Mouse (Mus musculus) olfactory bulb, adult 2 months (tissue): ENCODE data around the gene Aasdh. TPM values are rescaled to one million over a fixed set of nuclear protein-coding genes. Genes with fewer than 3 reads are reported as not detected.

Experiments
- H3K27ac ChIP-seq: fragments of 200-500 bp; 2 replicates; pipeline ENCODE4 v1.5.1; 2012; ENCODE audit warnings: low read depth, low read length; ENCODE audit not compliant: insufficient read depth
- H3K4me1 ChIP-seq: fragments of 200-500 bp; 2 replicates; pipeline ENCODE4 v1.6.1; 2012; ENCODE audit warnings: low read length; ENCODE audit not compliant: control insufficient read depth, insufficient read depth
- H3K4me3 ChIP-seq: fragments of 200-500 bp; 2 replicates; pipeline ENCODE4 v1.5.1; 2012; ENCODE audit warnings: mild to moderate bottlenecking, low read depth, low read length, moderate library complexity; ENCODE audit not compliant: insufficient read depth
- CTCF ChIP-seq: fragments of 200-500 bp; IDR thresholded peaks from 2 replicates; pipeline ENCODE4 v1.5.1; 2012; ENCODE audit warnings: low read depth, mild to moderate bottlenecking, low read length, moderate library complexity; ENCODE audit not compliant: insufficient read depth
- POLR2A ChIP-seq: fragments of 200-500 bp; IDR thresholded peaks from 2 replicates; pipeline ENCODE4 v1.6.1; 2012; ENCODE audit warnings: mild to moderate bottlenecking, low read depth, low read length, moderate library complexity; ENCODE audit not compliant: insufficient read depth
- WGBS: fragments of 180-500 bp; shearing (Covaris S2); methylation state at CpG from one replicate; pipeline ENCODE4 v1.1.7; 2018; 5-methylcytosine and 5-hydroxymethylcytosine counted together
- polyA plus RNA-seq: library from polyadenylated mRNA; stranded (reverse); fragments of >200 nt; gene quantifications from 2 replicates; pipeline ENCODE4 v1.2.4, GENCODE M21; 2012; ENCODE audit warnings: low replicate concordance; ENCODE audit not compliant: missing spikeins, insufficient read depth, insufficient read length

Gene Aasdh
- polyA plus RNA-seq, 1 experiment, result not detected

DNA sequence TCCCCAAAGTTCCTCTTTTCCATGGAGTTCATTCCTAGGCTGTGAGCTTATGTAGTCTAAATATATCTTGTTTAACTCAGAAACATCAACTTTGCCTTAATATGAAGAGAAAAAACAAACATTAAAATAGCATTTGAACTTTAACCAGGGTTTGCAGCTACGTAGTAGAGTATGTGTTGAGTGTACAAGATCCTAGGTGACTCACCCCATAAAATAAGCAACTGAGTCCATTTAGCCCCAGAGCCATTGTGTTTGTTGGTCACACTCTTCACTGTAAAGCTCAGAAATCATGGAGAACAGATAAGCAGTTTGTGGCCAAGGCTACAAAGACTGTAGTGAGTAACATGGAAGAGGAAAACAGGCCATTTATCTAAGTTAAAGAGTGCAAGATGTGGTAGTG is 21.2 kb downstream of the Aasdh start:
- H3K27ac ChIP-seq, result no peak overlapping the region
- H3K4me1 ChIP-seq, result no peaks in the 10 kb centered on the region
- H3K4me3 ChIP-seq, result no peak overlapping the region
- WGBS, result 77% methylated on average over 1 of the region's 1 CpGs
- TF ChIP-seq POLR2A (no peak), CTCF (no peak)

GRCm38 (mm10) chr5:76876106-76876758 is 29.1 kb downstream of the Aasdh start:
- TF ChIP-seq POLR2A (no peak), CTCF (no peak)
- Histone ChIP-seq H3K4me1 (no peaks in the 10 kb centered on the region), H3K4me3 (no peak overlapping the region), H3K27ac (no peak overlapping the region)
- WGBS, result 93% methylated on average over 25 of the region's 25 CpGs

DNA sequence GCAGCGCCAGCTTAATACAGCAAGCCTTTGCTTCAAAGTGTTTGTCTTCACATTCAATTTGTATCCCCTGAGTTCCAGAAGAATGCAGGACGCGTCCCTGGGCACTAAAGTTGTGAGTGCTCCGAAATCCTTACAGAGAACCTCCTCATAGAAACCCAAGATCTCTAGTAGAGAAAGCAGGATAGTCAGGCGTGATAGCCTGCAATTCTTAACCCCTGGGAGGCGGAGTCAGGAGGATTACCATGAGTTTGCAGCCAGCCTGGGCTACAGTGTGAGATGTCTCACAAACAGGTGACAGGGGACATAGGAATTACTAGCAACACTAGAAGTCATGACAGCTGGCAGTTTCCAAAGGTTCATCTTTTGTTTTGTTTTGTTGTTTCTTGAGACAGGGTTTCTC is 35.8 kb downstream of the Aasdh start:
- H3K27ac ChIP-seq, result no peak overlapping the region
- TF ChIP-seq CTCF, result no peak
- TF ChIP-seq POLR2A, result no peak
- H3K4me3 ChIP-seq, result no peak overlapping the region
- no peaks in the 10 kb centered on the region for H3K4me1 ChIP-seq
- WGBS, result 57% methylated on average over 6 of the region's 6 CpGs

- Histone ChIP-seq H3K4me1 (no peaks in the 10 kb centered on the region), H3K4me3 (peak overlapping the region; percentile 50)
- WGBS, result 28% methylated on average over 16 of the region's 16 CpGs
These were observed 36.5 kb downstream of the Aasdh start for GRCm38 (mm10) chr5:76868693-76869286.

DNA sequence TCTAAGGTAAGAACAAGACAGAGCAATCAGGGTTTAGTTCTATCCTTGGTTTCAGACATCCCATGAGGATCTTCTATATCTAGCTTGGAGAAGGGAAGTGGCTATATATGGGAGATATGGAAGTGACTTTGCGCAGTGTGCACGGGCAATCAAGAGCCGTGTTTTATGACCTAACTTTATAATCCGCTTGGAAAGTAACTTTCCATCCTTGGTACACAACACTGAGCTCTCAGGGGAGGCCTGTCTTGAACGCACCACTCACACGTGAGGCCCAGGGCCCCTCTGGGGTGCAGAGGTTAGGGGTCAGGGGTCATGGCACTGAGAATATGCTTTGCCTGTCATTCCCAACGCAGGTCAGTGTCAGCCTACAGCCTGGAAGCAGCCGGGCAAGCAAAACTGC is 38.5 kb downstream of the Aasdh start:
- Histone ChIP-seq H3K4me3 (no peak overlapping the region), H3K27ac (no peak overlapping the region), H3K4me1 (no peaks in the 10 kb centered on the region)
- 90% methylated on average over 8 of the region's 8 CpGs for WGBS
- TF ChIP-seq CTCF, result no peak
- TF ChIP-seq POLR2A, result no peak

More at GRCm38 (mm10) chr5:76868693-76869286, 36.5 kb downstream of the Aasdh start:
- no peak for TF ChIP-seq CTCF
- TF ChIP-seq POLR2A, result no peak
- H3K27ac ChIP-seq, result no peak overlapping the region

DNA sequence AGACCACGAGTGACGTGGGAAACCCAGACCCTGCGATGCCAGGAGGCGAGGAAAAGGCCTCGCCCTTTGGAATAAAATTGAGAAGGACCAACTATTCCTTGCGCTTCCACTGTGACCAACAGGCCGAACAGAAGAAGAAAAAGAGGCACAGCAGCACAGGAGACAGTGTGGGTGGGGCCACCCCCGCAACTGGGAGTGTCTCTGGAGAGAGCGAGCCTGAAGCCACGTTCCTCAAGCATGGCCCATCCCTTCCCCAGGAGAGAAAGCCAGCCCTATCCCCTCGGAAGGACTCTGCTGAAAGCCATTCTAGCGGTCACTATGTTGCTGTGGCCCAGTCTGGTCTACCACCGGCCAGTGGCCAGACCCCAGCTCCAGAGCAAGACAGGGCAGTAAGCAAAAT is 46.9 kb downstream of the Aasdh start:
- Histone ChIP-seq H3K4me3 (no peak overlapping the region), H3K4me1 (peaks cover 13% of the 10 kb centered on the region), H3K27ac (no peak overlapping the region)
- TF ChIP-seq POLR2A, result no peak
- no peak for TF ChIP-seq CTCF
- WGBS, result 83% methylated on average over 13 of the region's 13 CpGs

GRCm38 (mm10) chr5:76857103-76858015 is 48.0 kb downstream of the Aasdh start:
- Histone ChIP-seq H3K4me1 (peaks cover 13% of the 10 kb centered on the region), H3K27ac (no peak overlapping the region), H3K4me3 (peak overlapping the region; percentile 15)
- WGBS, result 71% methylated on average over 62 of the region's 62 CpGs
- TF ChIP-seq CTCF (no peak), POLR2A (no peak)

DNA sequence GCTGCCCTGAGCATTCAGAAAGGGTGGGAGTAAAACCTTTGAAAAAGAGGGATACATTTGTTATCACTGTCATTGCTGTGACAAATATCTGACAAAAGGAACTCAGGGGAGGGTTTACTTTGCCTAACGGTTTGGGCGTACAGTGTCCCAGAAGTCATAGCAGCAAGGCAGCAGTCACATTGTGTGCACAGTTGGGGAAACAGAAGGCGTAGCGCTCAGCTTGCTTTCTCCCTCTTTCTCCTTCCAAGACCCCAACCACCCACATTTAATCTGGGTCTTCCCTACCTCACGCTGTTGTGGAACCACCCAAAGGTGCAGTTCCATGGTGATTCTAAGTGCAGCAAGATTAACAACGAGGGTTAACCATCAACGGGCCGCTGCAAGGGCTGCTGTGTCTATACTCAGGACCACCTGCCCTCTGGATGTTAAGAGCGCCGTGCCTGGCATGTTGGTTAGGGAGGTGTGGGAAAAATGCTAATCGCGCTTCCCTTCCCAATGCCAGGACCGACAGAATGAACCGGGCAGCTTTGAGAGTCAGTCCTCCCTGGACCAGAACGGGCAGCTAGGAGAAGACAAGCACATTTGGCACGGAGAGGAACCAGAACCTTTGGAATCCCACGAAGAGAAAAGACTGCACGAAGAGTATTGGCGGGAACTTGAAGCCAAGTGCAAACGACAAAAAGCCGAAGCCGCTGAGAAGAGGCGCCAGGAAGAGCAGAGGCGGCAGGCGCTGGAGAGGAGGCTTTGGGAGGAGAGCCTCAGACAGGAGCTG is 49.3 kb downstream of the Aasdh start:
- Histone ChIP-seq H3K4me3 (peak overlapping the region; percentile 15; the same call in 1 of the 2 replicates), H3K27ac (no peak overlapping the region), H3K4me1 (peaks cover 13% of the 10 kb centered on the region)
- WGBS, result 38% methylated on average over 25 of the region's 25 CpGs
- TF ChIP-seq CTCF (no peak), POLR2A (no peak)

DNA sequence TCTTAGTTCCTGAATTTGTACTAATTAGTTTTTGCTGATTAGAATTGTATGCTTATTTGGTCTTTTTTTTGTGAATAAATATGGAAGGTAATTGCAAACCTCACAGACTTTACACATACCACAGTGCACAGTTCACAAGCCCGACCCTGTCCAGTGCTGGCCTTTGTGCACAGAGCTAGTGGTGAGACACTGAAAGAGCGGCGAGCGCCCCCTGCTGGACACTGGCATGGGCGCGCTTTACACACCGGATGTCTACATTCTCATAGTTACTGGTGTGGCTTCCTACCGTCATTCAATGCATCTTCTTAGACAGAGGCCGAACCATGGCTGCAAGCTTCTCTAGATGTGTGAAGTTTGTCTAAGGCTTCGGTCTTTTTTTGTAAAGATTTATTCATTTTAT is 51.8 kb downstream of the Aasdh start:
- Histone ChIP-seq H3K4me3 (no peak overlapping the region), H3K27ac (no peak overlapping the region), H3K4me1 (peaks cover 16% of the 10 kb centered on the region)
- 9% methylated on average over 10 of the region's 10 CpGs for WGBS
- TF ChIP-seq CTCF (peak; percentile 93), POLR2A (no peak)
